Mouse (Mus musculus) stomach, postnatal 0 days (tissue): ENCODE measurements around the gene Phactr3. TPM values are rescaled to one million over a fixed set of nuclear protein-coding genes. Genes with fewer than 3 reads are reported as not detected.

ENCODE experiments used
- ATAC-seq: fragments of 200-750 bp; cut with Nextera tagmentation; 2 replicates; pipeline ENCODE4 v1.8.0; 2017; ENCODE audit not compliant: low FRiP score, low TSS enrichment
- DNase-seq: peaks from one replicate; pipeline ENCODE4 v3.0.0-alpha.2; 2016; ENCODE audit warnings: low spot score
- H3K27ac ChIP-seq: fragments of 300-500 bp; sonication (generic); replicated peaks from 2 replicates; pipeline ENCODE4 v1.5.1; 2014; ENCODE audit warnings: mild to moderate bottlenecking, control low read depth
- H3K27me3 ChIP-seq: fragments of 300-500 bp; sonication (generic); 2 replicates; pipeline ENCODE4 v1.6.1; 2014; ENCODE audit warnings: low read length; ENCODE audit not compliant: control insufficient read depth, insufficient read depth
- H3K36me3 ChIP-seq: fragments of 300-500 bp; sonication (generic); 2 replicates; pipeline ENCODE4 v1.6.1; 2014; ENCODE audit warnings: low read length, mixed read lengths; ENCODE audit not compliant: control insufficient read depth, insufficient read depth
- H3K4me1 ChIP-seq: fragments of 300-500 bp; sonication (generic); replicated peaks from 2 replicates; pipeline ENCODE4 v1.6.1; 2014; ENCODE audit warnings: antibody characterized with exemption; ENCODE audit not compliant: control insufficient read depth, insufficient read depth
- H3K4me2 ChIP-seq: fragments of 300-500 bp; sonication (generic); replicated peaks from 2 replicates; pipeline ENCODE4 v1.6.1; 2014; ENCODE audit warnings: low read depth, mild to moderate bottlenecking, control low read depth, moderate library complexity
- H3K4me3 ChIP-seq: fragments of 300-500 bp; sonication (generic); 2 replicates; pipeline ENCODE4 v1.5.1; 2014; ENCODE audit warnings: low read depth, low read length, control low read depth
- H3K9ac ChIP-seq: fragments of 300-500 bp; sonication (generic); 2 replicates; pipeline ENCODE4 v1.6.1; 2014; ENCODE audit warnings: mild to moderate bottlenecking, low read length, control low read depth, mixed read lengths
- H3K9me3 ChIP-seq: fragments of 300-500 bp; sonication (generic); 2 replicates; pipeline ENCODE4 v1.6.1; 2016; ENCODE audit warnings: low read length; ENCODE audit not compliant: control insufficient read depth
- CTCF ChIP-seq: IDR thresholded peaks from 2 replicates; pipeline ENCODE4 v1.5.1; 2016; ENCODE audit warnings: antibody characterized with exemption, low read depth, mild to moderate bottlenecking, moderate library complexity
- EP300 ChIP-seq: optimal IDR thresholded peaks from 2 replicates; pipeline ENCODE3; 2016; ENCODE audit warnings: antibody characterized with exemption
- WGBS: fragments of 180-500 bp; shearing (Covaris S2); extraction: QIAGEN DNeasy Blood & Tissue Kit; methylation state at CpG from one replicate; pipeline ENCODE4 v1.1.7; 2014; 5-methylcytosine and 5-hydroxymethylcytosine counted together
- polyA plus RNA-seq: library from polyadenylated mRNA; unstranded; fragments of >200 nt; fragmentation: Nextera tagmentation; extraction: Ambion mirVana; gene quantifications from 2 replicates; pipeline ENCODE4 v1.2.1, GENCODE M21; 2015

The Phactr3 gene
- polyA plus RNA-seq, 1 experiment from 2014 or later: 1.7 TPM

DNA sequence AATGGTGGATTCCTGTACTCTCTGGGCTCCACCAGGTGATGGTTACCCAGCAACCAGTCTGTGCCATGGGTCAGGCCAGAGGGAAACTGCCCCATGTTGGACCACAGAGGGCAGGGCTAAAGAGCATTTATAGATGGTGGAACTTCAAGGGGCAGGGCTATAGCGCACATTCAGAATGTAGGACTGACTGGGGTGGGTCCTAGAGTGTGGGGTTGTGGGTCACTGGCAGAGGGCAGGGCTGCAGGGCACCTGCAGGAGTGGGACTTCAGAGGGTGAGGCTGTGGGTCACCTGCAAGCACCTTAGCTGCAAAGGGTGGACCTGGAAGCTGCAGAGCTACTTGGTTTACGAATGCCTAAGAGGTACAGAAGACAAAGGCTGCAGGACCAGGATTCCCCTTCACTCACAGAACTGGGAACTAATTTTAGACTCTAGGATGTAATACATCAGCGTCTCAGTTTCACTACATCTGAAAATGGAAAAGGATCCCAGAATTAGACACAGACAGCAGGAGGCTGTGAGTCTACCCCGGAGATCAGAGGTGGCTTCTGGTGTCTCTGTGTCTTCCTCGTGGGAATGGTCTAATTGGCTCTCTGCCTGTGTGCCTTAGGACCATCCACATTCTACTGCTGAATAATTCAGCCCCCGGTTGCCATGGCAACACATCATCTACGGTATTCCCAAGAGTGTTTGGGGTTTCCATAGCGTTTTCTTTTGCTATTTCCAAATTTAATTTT lies 184.8 kb downstream of the Phactr3 start:
- ATAC-seq: no peak
- 65% methylated on average over 8 of the region's 8 CpGs for WGBS
- no peaks in the 10 kb centered on the region for H3K9me3 ChIP-seq

DNA sequence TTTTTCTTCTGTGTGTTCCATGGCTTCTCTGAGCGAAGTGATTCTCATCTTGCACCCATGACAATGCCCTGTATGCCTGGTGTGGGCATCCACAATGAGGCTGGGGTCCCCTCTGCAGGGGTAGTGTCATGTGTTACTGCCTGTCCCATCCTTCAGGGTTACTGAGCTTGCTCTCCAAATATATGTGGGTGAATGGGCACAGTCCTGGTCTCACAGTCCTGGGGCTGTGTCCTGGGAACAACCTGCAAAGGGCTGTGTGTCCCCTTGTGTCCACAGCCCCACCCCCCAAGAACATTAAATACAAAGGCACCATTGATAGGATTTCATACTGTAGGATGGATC lies 185.4 kb downstream of the Phactr3 start:
- no peak for ATAC-seq
- Histone ChIP-seq H3K9ac (no peak overlapping the region), H3K4me2 (no peak overlapping the region), H3K4me1 (no peaks in the 10 kb centered on the region), H3K4me3 (no peak overlapping the region), H3K36me3 (no peaks in the 10 kb centered on the region), H3K27me3 (no peaks in the 10 kb centered on the region), H3K27ac (no peak overlapping the region), H3K9me3 (no peaks in the 10 kb centered on the region)
- no peak for TF ChIP-seq EP300
- TF ChIP-seq CTCF: no peak
- WGBS: 31% methylated on average over 1 of the region's 1 CpGs
- no peak for DNase-seq

More for the DNA sequence above, 184.8 kb downstream of the Phactr3 start:
- DNase-seq: no peak
- no peak overlapping the region for H3K9ac ChIP-seq
- H3K36me3 ChIP-seq: no peaks in the 10 kb centered on the region
- no peak for TF ChIP-seq EP300
- TF ChIP-seq CTCF: no peak
- H3K4me3 ChIP-seq: no peak overlapping the region
- no peak overlapping the region for H3K4me2 ChIP-seq
- H3K27me3 ChIP-seq: no peaks in the 10 kb centered on the region
- H3K4me1 ChIP-seq: no peaks in the 10 kb centered on the region
- no peak overlapping the region for H3K27ac ChIP-seq

DNA sequence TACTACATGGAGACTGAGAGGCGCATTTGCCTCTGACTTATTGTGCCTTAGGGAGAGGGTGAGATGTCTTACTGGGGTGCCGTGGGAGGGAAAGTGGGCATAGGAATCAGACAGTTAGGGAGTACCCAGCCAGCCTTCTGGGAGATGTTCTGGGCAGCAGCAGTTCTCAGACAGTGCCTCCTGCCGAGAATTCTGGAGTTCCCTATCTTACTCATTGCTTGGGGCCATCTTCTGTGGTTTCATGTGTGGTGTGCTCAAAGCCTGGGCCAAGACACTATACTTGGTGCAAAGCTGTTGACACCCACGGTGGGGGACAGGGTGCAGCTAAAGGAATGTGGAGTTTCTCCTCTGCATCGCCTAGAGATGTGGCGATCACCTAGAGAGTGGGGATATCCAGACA lies 185.9 kb downstream of the Phactr3 start:
- Histone ChIP-seq H3K27ac (no peak overlapping the region), H3K4me3 (no peak overlapping the region), H3K36me3 (no peaks in the 10 kb centered on the region), H3K4me1 (no peaks in the 10 kb centered on the region), H3K9ac (no peak overlapping the region), H3K9me3 (no peaks in the 10 kb centered on the region), H3K27me3 (no peaks in the 10 kb centered on the region), H3K4me2 (no peak overlapping the region)
- ATAC-seq (no peak), DNase-seq (no peak)
- 77% methylated on average over 6 of the region's 6 CpGs for whole genome bisulfite sequencing
- TF ChIP-seq EP300: no peak
- no peak for TF ChIP-seq CTCF

DNA sequence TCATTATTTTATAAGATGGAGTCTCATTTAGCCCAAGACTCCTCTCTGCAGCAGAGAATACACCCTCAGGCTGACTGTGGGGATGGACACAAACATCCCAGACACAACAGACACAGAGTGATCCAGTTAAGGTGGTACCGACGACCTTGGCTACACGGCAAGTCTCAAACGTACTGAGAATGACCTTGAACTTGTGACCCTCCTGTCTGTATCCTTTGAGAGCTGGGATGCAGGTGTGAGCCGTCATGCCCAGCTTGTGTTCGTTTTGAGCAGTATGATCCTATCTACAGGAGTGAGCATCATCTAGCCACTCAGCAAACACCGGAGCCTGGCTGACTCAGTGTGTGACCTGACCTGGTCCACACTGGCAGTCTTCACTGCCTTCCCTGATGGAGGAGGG lies 194.8 kb downstream of the Phactr3 start:
- Histone ChIP-seq H3K36me3 (no peaks in the 10 kb centered on the region), H3K27me3 (no peaks in the 10 kb centered on the region), H3K9me3 (no peaks in the 10 kb centered on the region), H3K9ac (no peak overlapping the region), H3K27ac (no peak overlapping the region), H3K4me1 (no peaks in the 10 kb centered on the region), H3K4me3 (no peak overlapping the region), H3K4me2 (no peak overlapping the region)
- WGBS: 55% methylated on average over 7 of the region's 7 CpGs
- DNase-seq (no peak), ATAC-seq (no peak)
- TF ChIP-seq EP300: no peak
- no peak for TF ChIP-seq CTCF

DNA sequence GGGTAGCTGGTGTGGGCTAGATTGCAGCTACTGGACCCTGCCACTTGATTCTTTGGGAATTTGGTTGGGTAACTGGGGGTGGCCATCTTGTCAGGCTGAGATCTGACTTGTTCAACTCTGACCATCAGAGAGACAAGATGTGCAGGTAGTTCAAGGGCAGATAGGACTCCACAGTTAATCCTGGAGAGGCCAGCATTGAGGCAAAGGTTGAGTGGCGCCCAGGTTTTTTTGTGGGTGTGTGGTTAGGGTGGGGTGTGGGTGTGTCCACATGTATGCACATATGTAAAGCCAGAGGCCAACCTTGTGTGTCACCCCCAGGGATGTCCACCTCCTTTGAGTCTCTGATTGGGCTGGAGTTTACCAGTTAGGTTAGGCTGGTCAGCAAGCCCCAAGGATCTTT lies 197.5 kb downstream of the Phactr3 start:
- Histone ChIP-seq H3K4me1 (no peaks in the 10 kb centered on the region), H3K27ac (no peak overlapping the region), H3K36me3 (no peaks in the 10 kb centered on the region), H3K4me3 (no peak overlapping the region), H3K27me3 (no peaks in the 10 kb centered on the region), H3K9ac (no peak overlapping the region), H3K9me3 (no peaks in the 10 kb centered on the region), H3K4me2 (no peak overlapping the region)
- 70% methylated on average over 1 of the region's 1 CpGs for WGBS
- ATAC-seq (no peak), DNase-seq (no peak)
- TF ChIP-seq EP300 (no peak), CTCF (no peak)

DNA sequence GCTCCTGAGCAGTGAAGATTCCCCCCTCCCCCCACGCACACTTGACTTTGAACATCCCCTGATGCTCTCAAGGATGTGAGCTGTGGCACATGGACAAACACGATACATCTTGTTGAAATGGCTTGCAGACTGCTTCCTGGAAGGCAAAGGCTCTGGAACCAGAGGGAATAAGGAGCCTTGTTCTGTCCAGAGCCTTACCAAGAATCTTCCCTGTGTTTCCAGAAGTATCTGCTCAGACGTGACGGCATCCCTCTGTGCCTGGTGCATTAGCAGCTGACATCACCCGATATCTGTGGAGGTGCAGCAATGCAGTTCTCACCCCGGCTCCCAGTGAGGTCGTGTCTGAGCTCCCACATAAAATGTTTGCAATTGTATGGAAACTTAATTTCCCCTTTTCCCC lies 201.0 kb downstream of the Phactr3 start:
- Histone ChIP-seq H3K9ac (no peak overlapping the region), H3K9me3 (no peaks in the 10 kb centered on the region), H3K27me3 (no peaks in the 10 kb centered on the region), H3K4me3 (no peak overlapping the region), H3K36me3 (no peaks in the 10 kb centered on the region), H3K4me1 (no peaks in the 10 kb centered on the region), H3K27ac (no peak overlapping the region), H3K4me2 (no peak overlapping the region)
- DNase-seq (no peak), ATAC-seq (no peak)
- no peak for TF ChIP-seq CTCF
- no peak for TF ChIP-seq EP300
- WGBS: 80% methylated on average over 7 of the region's 7 CpGs
